Mouse (Mus musculus) A20 (cell line): Measurements from ENCODE around the gene Polr1d.
A peak's percentile ranks its signal among the peaks of the same experiment; 100 is the strongest.

Source experiments
- DNase-seq: peaks from one replicate; pipeline ENCODE4 v3.0.0-alpha.2; 2011; ENCODE audit warnings: low read depth, low spot score

Gene Polr1d

GRCm38 (mm10) chr5:147086816-147087215 lies 10.0 kb downstream of the Polr1d start:
- no peak for DNase-seq

GRCm38 (mm10) chr5:147089836-147090235 lies 13.0 kb downstream of the Polr1d start:
- no peak for DNase-seq

GRCm38 (mm10) chr5:147090256-147090963 lies 13.6 kb downstream of the Polr1d start:
- no peak for DNase-seq

GRCm38 (mm10) chr5:147092448-147092847 lies 15.6 kb downstream of the Polr1d start:
- DNase-seq: no peak

GRCm38 (mm10) chr5:147094296-147094695 lies 17.4 kb downstream of the Polr1d start:
- DNase-seq: no peak

GRCm38 (mm10) chr5:147096586-147096985 lies 19.7 kb downstream of the Polr1d start:
- DNase-seq: no peak

- no peak for DNase-seq
Measured at GRCm38 (mm10) chr5:147098667-147099066, 21.8 kb downstream of the Polr1d start.

GRCm38 (mm10) chr5:147100180-147100579 lies 23.3 kb downstream of the Polr1d start:
- no peak for DNase-seq

- DNase-seq: no peak
Measured at GRCm38 (mm10) chr5:147102295-147102694, 25.4 kb downstream of the Polr1d start.

GRCm38 (mm10) chr5:147107276-147107675 lies 30.4 kb downstream of the Polr1d start:
- no peak for DNase-seq

GRCm38 (mm10) chr5:147108861-147109591 lies 32.2 kb downstream of the Polr1d start:
- no peak for DNase-seq

GRCm38 (mm10) chr5:147114738-147115137 lies 37.9 kb downstream of the Polr1d start:
- DNase-seq: no peak

GRCm38 (mm10) chr5:147115631-147116030 lies 38.8 kb downstream of the Polr1d start:
- DNase-seq: peak; percentile 21

- no peak for DNase-seq
Measured at GRCm38 (mm10) chr5:147117027-147117426, 40.2 kb downstream of the Polr1d start.

GRCm38 (mm10) chr5:147121146-147121545 lies 44.3 kb downstream of the Polr1d start:
- peak; percentile 20 for DNase-seq

GRCm38 (mm10) chr5:147124794-147125193 lies 47.9 kb downstream of the Polr1d start:
- DNase-seq: no peak

- no peak for DNase-seq
Measured at GRCm38 (mm10) chr5:147125542-147126185, 48.8 kb downstream of the Polr1d start.

GRCm38 (mm10) chr5:147127860-147128259 lies 51.0 kb downstream of the Polr1d start:
- DNase-seq: peak; percentile 73

GRCm38 (mm10) chr5:147129484-147129883 lies 52.6 kb downstream of the Polr1d start:
- no peak for DNase-seq

- DNase-seq: no peak
Measured at GRCm38 (mm10) chr5:147131912-147132311, 55.1 kb downstream of the Polr1d start.

GRCm38 (mm10) chr5:147133662-147134061 lies 56.8 kb downstream of the Polr1d start:
- DNase-seq: no peak

- no peak for DNase-seq
Measured at GRCm38 (mm10) chr5:147134341-147135088, 57.7 kb downstream of the Polr1d start.
